Mouse (Mus musculus): Measurements from ENCODE around the gene Slc38a2.

The Slc38a2 gene

DNA sequence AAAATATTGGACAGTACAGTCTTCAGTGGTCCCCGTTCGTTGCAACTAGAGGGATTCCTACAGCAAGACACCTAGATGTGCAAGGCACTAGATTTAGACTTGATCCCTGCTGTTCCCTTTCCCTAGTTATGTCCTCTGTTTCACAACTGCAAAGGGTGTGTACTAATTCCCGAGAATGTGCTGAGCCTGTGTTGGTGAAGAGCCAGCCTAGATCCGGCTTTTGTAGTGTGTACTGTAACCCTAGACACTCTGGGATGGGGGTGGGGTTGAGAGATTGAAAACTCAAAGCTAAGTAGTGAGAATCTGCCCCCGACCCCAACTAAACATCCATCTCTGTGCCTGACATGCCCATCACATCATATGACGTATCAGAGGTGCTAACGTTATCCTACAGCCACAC, 18.9 kb upstream of the Slc38a2 start:
- DNase-seq (ENCODE audit: low read depth) = no peak

DNA sequence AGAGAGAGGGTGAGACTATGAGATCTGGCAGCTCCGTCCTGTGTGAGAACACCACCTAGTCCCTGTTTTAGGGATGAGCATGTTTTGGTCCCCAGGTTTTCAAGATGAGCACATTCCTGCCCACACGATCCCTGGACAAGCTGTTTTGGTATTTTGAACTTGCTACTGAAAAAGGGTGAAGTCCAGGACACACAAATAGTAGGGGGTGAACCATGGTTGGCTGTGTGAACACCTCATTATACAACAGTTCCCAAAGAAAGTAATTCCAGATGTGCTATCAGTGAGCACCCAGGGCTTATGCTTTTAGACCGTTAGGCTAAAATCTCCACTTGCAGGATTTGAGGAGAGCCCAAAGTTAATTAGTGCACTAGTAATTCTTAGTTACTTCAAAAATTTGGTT, 17.7 kb upstream of the Slc38a2 start:
- DNase-seq (ENCODE audit: low read depth) = no peak

DNA sequence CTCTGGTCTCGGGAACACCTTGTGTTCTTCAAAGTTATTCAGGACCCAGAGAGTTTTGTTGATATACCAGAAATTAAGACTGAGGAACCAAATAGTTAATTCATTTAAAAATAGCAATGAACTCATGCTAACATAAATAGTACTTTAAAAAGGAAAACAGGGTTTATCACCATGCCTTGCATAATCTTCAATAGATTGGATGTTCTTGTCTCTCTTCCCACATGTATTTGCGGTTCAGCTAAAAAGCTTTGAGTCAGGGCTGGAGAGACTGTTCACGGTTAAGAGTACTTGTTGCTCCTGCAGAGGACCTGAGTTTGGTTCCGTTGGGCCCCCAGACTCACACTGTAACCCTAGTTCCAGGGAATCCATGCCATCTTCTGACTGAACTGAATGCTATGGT, 16.8 kb upstream of the Slc38a2 start:
- no peak for DNase-seq (ENCODE audit: low read depth)

DNA sequence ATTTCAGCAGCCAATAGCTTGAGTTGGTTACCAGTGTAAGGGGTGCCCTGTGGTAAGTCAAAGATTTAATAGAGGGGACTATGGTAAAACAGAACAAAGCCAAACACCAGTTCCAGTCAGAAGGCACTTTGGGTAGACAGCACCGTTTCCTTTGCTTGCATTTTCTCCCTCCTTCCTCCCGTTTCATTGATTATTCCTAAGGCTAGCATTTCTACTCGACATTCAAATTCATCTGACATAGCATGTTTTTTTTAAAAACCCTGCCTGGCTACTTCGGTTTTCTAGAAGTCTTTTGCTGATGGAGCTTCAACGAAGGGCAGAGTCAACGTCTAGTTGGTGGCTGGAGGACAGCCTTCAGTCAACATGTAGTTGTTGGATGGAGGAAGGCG, 16.2 kb upstream of the Slc38a2 start:
- no peak for DNase-seq (ENCODE audit: low read depth)

DNA sequence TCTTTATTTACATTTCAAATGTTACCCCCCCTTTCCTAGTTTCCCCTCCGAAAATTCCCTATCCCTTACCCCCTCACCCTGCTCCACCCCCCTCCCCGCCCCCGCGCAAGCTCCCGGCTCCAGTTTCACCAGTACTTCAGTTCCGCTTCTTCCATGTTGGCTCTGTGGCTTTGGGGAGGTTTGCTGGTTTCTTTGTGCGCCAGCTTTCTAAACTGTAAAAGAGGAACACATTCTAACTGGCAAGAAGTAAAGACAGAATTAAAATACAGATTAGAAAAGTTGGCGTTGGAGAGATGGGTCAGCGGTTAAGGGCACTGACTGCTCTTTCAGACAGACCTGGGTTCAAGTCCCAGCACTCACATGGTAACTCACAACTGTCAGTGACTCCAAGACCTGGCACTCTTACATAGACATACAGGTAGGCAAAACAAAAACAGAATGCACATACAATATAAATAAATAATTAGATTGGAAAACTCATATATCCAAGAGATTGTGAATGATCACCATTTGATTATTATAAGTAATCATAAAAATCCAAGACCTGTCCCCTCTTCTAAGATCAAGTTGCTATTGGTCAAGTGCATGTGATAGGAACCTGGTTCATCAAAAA, 15.7 kb upstream of the Slc38a2 start:
- DNase-seq (ENCODE audit: low read depth) = peak; percentile 55

DNA sequence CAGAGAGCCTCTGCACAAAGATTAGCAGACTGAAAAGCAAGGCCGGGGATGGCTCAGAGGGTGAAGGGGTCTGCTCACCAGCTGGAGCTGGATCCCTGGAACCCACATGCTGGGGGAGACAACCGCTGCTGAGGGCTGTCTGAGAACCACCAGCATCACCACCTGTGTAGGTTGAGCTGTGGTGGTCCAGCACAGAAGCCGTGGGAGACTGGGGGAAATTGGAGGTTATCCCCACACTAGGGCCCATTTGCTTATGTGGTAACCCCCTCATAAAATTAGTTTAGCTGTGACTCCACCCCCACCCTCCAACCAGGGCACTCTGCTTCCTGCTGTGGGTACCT, 15.1 kb upstream of the Slc38a2 start:
- DNase-seq (ENCODE audit: low read depth) = no peak

DNA sequence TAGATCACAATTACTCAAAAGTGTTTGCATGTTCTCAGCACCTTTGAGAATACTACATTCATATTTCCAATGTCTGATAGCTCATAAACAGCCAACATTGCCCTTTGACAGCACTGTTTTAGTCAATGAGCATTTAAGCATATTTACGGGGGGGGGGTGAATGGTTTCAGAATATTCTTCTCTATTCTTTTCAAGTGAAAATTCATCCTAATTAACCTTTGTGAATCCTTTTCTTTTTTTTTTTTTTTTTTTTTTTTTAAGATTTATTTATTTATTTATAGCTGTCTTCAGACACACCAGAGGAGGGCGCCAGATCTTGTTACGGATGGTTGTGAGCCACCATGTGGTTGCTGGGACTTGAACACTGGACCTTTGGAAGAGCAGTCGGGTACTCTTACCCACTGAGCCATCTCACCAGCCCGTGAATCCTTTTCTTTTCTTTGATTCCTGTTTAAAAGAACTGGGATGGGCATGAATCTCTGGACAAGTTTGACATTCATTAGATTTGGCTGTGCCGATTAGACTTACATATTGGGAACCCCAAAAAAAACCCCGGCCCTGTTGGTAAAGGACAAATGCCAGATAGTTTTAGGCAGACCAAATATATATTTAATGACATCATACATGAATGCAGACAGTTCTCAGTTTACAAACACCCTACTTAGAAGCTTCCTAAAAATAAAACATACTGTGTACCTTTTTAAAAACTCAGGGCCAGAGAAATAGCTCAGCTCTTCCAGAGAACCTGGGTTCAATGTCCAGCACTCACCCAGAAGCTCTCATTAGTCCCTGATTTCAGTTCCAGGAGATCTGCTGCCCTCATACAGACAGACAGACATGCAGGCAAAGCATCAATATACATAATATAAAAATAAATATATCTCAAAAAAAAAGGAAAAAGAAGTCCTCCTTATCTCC, 14.5 kb upstream of the Slc38a2 start:
- DNase-seq (ENCODE audit: low read depth) = no peak

DNA sequence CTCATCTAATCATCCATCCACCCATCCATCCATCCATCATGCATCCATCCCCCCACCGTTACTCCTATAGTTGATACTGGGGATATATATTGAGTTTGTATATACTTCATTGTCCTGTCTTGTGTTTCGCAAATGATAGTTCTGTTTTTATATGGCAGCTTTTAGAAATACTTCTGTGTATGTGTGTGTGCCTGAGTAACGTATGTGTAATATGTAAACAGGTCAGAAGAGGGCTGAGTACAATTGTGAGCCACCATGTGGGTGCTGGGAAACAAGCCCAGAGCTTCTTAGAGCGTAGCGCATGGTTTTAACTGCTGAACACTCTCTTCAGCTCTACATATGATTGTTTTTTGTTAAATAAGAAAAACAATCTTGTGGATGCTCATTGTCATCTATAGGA, 12.8 kb upstream of the Slc38a2 start:
- DNase-seq (ENCODE audit: low read depth) = no peak

DNA sequence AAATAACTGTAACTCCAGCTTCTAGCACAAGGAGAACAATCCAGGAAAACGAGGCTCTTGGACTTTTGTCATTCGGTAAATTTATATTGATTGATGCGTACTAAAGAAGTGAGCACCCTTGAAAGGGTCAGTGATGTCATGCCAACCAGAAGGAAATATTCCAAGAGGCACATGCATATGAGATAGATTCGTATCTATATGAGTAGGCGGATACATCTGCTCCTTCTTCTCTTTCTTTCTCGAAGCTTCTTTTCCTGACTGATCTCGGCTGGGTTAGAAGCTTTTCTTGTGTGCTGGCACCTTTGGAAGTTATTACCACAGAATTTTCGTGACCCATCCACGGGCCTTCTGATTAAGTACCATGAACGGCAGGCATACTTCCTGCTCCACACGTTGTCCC, 12.1 kb upstream of the Slc38a2 start:
- DNase-seq (ENCODE audit: low read depth) = no peak

DNA sequence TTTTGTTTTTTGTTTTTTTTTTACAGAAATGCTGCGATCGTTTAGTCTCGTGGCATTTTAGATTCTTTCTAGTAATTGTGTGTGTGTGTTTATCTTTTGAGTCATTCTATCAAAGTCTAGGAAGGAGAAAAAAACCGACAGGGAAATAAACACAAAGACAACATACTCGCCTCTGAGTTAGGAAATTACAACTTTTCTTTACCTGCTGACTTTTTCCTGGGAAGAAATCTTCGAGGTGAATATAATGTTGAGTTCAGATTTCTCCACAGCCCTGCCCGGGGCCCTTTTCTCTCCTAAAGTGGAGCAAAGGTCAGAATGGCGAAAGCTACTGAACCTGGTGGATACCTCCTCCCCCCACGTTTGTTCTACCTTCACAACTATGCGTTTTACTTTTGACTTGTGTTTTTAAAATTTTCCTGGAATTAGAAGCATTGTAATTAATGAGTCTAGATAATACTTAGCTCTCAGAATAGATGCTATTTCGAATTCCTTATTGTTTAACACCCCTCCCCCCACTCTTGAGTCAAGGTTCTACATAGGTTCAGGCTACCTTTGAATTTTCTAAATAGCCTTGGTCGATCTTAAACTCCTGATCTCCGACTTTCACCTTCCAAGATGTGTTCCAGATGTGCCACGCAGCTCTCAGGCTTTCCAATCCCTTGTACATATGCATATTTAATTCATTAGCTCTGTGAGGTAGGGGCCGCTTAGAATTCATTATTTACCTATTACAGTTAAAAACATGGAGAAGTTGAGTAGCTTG, 11.0 kb upstream of the Slc38a2 start:
- peak; percentile 47 for DNase-seq (ENCODE audit: low read depth)

DNA sequence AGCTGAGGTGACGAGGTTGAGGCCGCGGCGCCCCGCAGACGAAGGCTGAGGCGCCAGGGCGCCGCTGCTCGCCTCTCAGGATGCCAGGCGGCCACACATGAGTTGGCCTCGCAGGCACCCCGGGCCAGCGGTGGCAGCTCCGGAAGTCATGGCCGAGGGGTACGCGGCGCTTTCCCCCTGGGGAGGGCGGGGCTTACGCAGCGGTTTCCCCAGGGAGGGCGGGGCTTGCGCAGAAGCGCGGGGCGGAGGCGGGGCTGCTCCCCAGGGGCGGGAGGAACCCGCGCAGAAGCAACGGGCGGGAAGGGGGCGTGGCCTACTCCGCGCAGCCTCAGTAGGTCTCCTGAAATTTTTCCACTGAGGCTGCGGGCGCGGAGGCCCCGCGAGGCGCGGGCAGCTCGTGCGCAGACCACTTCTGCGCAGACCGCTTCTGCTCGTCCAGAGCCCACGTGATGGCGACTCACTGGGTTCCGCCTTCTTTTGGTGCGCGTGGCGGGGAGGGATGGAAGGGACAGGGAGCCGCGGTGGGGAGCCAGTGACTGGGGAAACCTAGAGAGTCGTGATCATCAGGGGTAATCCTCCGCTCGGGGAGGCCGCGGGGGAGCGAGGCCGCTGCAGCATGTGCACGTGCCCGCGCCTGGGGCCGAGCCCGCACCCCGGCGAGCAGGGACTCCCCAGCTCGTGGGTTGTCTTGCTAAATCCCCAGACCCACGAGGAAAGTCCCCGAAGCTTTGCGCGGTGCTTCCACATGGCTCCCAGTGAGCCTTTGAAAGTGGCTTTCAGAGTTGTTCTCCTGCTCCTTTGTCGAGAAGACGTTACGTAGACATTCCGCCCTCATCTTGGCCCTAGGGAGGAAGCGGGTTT, 10.2 kb upstream of the Slc38a2 start:
- DNase-seq (ENCODE audit: low read depth) = peak; percentile 98

DNA sequence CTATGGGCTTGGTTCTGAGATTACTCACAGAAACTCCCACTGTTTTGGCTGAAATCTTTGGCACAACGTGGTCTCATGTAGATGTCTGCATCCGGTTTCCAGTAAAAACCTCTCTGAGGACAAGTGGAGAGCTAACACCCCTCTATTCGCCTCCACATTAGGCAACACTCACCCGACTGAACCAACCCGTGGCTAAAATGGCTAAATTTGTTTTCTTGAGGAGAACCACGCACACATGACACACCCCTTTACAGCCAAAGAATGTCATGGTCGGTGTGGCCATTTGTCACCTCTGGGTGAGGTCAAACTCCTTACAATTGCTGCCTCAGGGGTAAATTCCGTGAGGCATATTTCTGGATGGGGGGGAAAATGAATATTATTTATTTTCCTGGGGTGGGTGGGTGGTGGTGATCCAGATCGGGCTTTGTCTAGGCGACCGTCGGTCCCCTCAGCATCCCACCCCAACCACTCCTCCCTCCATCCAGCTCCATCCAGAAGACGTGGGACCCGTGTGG, 9.5 kb upstream of the Slc38a2 start:
- DNase-seq (ENCODE audit: low read depth) = peak; percentile 71

DNA sequence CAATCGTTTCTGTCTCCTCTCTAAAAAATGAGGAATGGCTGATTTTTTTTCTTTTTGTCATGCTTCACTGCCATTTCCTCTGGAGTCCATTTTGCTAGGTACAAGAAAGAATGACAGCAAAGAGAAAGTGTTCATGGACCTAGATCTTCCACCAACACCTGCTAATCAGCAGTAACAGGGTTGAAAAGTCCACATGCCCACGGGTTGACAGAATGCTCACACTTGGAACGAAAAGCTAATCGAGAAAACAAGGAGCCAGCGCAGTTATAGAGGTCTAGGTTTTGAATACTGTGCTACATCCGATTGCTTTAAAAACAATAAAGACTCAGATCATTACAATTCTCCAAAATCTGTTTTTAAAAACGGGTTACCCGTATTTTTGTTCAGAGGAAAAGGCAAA, 8.9 kb upstream of the Slc38a2 start:
- DNase-seq (ENCODE audit: low read depth) = no peak

DNA sequence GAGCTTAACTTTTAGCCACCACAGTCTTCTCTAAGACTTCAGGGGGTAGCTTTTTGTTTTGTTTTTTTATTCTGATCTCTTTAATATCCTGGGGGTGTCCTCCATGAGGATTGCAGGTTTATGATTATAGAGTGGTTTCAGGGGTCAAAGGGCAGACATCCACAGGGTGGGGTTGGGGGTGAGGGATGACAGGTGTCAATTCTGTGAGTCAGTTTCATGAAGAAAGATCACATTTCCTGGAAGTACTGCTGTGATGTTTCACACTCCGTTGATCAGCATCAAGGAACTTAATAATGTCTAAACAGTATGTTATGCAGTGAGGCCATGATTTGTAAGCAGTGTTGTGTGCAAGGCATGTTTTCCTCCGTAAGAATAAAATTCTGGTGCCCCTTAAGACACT, 8.4 kb upstream of the Slc38a2 start:
- no peak for DNase-seq (ENCODE audit: low read depth)

DNA sequence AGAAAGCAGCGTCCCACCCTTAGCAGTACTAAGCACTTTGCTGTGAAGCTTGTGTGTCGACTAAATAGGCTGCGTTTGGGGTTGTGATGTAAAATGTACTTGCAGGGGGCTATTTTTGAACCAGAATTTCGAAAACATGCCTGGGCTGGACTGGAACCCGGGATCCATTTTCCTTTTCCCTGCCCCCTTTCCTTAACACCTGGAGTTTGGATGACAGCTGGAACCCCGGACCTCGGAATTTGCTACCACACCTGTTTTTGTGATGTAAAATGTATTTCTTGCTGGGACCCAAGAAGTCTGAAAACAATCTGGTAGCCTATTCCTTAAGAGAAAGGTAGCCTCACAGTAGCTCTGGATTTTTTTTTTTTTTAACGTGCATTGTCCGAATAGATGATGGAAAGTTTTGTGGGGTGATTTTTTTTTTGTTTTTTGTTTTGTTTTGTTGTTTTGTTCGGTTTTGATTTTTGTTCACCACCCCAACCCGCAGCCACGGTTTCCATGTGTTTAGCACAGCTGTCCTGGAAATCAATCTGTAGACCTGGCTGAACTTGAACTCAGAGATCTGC, 3.0 kb upstream of the Slc38a2 start:
- no peak for DNase-seq (ENCODE audit: low read depth)

DNA sequence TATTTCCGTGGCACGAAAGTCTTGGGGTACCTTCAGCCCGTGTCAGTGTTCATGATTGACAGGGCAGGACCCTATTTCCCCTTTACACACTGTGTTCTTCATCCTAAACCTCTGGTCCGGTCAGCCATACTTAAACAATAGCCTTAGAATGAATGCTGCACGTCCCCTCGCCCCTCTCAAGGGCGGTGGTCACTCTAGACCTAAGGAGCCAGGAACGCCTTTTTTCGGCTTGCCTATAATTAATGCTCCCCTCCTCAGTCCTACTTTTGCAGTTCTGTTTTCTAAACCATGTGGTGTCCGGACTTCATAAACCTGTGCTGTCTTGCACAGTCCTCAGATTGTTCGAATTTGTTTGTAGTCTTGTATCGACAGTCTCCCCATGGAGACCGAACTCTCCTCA, 1.2 kb upstream of the Slc38a2 start:
- DNase-seq (ENCODE audit: low read depth) = peak; percentile 61

DNA sequence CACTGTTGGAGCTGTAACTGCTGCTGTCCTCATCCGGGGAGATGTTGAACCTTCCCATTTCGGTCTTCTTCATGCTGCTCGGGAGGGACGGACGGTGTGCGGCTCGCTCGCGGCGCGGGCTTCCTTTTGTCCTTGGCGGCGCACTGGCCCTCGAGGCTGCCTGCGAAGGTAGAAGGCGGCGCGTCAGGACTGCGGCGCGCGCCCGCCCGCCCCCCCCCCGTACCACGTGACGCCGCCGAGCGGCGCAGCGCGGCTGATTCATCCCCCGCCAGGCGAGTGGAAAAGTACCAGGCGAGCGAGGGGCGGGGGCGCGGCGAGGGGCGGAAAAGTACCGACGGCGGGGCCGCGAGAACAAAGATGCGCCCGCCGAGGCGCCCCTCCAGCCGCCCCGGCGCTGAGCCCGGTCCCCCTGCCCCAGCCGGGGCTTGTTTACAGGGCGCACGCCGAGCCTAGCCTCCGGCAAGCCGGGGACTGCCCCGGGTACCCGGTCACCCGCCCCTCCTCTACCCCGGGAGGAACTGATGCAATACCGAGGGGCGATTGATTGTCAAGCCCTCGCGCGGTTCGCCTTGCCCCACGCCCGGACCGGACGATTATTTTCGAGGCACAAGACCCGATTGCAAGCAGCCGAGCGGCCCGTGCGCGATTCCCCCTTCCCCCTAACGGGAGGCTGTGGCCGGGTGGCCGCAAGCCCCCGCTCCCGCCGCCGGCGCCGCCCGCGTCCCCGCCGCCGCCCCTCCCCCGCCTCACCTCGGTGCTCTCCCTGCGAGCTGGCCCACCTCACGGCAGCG, 677 bp downstream of the Slc38a2 start:
- peak; percentile 84 for DNase-seq (ENCODE audit: low read depth)

DNA sequence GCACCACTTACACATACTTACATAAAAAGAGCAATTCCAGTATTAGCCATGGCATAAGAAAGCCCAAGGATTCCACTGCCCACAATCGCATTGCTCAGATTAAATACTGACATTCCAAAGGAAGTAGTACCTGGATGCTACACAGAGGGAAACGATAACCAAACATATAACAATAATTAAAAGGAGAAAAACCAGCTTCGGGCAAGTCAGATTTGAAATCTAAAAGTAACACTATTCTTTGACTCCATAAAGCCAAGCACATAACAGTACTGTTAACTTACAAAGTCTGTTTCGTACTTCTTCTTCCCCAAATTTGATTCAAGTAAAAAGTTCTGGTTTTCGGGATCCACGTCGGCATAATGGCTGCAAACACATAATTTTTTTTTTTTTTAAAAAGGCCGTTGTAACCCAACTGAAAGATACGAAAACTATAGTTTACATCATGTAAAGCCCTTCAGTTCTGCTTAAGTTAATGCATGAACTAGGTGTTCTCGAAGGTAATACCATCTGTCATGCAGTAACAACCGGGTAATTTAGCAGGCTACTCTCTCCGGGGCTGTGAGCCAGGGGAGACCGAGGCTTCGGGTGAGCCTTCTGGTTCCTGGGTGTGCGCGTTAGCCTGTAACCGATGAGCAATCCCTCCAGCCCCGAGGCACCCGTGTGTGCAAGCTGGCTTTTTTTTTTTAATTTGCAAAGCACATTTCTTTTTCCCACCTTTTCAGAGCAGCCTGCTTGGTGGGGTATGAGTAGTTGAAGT, 1.5 kb downstream of the Slc38a2 start:
- DNase-seq (ENCODE audit: low read depth) = peak; percentile 17

DNA sequence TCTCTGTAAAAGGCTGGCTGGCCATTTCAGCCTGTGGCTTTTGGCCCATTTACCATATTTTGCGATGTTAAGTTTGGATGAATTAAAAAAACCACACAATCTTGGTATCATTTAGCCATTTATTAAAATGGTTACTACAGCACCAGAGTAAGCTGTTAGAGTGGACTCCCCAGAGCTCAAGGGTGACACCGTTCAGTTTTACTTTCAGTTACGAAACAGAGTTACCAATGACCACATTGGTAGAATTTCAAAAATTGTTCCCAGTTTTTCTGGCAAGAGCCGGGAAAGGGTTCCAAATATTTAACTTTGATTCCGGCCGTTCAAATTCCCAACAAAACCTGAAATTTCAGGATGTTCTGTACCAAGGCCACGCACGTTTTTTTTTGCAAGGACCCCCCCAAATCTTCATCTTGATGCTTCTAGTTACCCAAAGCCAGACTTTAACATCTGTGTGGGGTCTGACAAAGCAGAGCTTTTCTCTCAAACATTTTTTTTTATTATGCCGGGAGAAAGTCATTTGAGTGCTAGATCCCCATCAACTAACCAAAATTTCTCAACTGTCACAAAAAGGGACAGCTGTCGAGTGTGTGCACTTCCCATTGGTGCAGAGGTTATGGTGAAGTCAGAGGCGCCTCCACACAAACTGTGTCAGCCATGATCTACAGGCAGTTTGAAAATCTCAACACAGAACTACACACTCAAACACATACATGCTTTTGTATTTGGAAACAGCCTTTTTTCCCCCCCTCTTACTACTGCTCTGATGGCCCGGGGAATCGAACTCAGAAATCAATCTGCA, 2.8 kb downstream of the Slc38a2 start:
- peak; percentile 60 for DNase-seq (ENCODE audit: low read depth)

Data from 416B (cell line).